Mouse (Mus musculus): Measurements from ENCODE around the gene Phldb2. TPM values are rescaled to one million over a fixed set of nuclear protein-coding genes. Genes with fewer than 3 reads are reported as not detected.

Phldb2 gene
- polyA plus RNA-seq, 1 experiment: 33.0 TPM

GRCm38 (mm10) chr16:45936521-45936920 is 16.9 kb downstream of the Phldb2 start:
- no peaks in the 10 kb centered on the region for H3K27me3 ChIP-seq (ENCODE audit: control insufficient read depth, insufficient read depth, insufficient read length)

GRCm38 (mm10) chr16:45935956-45936483 is 17.4 kb downstream of the Phldb2 start:
- TF ChIP-seq USF1 (IDR thresholded peaks at IDR 0.05; ENCODE audit: low read depth): no peak
- TF ChIP-seq MYOD1 (IDR thresholded peaks at IDR 0.05; ENCODE audit: control insufficient read depth, insufficient read length, low read depth): no peak
- TF ChIP-seq CTCF (IDR thresholded peaks at IDR 0.05; ENCODE audit: control insufficient read depth, insufficient read depth, insufficient read length): no peak
- TF ChIP-seq MYOG (IDR thresholded peaks at IDR 0.05; ENCODE audit: control insufficient read depth, extremely low read depth, insufficient read length): no peak
- no peak for TF ChIP-seq FOSL1 (IDR thresholded peaks at IDR 0.05; ENCODE audit: insufficient read depth, low read length, poor library complexity, severe bottlenecking)
- no peak for TF ChIP-seq CEBPB (IDR thresholded peaks at IDR 0.05; ENCODE audit: low read depth)
- no peak for TF ChIP-seq MAX (IDR thresholded peaks at IDR 0.05)
- Histone ChIP-seq H3K36me3 (ENCODE audit: control insufficient read depth, insufficient read depth) (no peaks in the 10 kb centered on the region), H3K4me3 (ENCODE audit: insufficient read depth, poor library complexity, severe bottlenecking) (no peak overlapping the region), H3K79me2 (ENCODE audit: control insufficient read depth, insufficient read depth) (no peaks in the 10 kb centered on the region), H3ac (ENCODE audit: control insufficient read depth, insufficient read length, low read depth) (no peak overlapping the region), H3K79me3 (ENCODE audit: low read depth) (no peaks in the 10 kb centered on the region), H3K27me3 (ENCODE audit: control insufficient read depth, insufficient read depth, insufficient read length) (no peaks in the 10 kb centered on the region)

More at GRCm38 (mm10) chr16:45936521-45936920, 16.9 kb downstream of the Phldb2 start:
- H3K79me2 ChIP-seq (ENCODE audit: control insufficient read depth, insufficient read depth): no peaks in the 10 kb centered on the region
- no peak overlapping the region for H3ac ChIP-seq (ENCODE audit: control insufficient read depth, insufficient read length, low read depth)
- H3K4me3 ChIP-seq (ENCODE audit: insufficient read depth, poor library complexity, severe bottlenecking): no peak overlapping the region
- no peaks in the 10 kb centered on the region for H3K36me3 ChIP-seq (ENCODE audit: control insufficient read depth, insufficient read depth)
- no peaks in the 10 kb centered on the region for H3K79me3 ChIP-seq (ENCODE audit: low read depth)
- TF ChIP-seq MYOD1 (IDR thresholded peaks at IDR 0.05; ENCODE audit: control insufficient read depth, insufficient read length, low read depth) (no peak), CEBPB (IDR thresholded peaks at IDR 0.05; ENCODE audit: low read depth) (no peak), CTCF (IDR thresholded peaks at IDR 0.05; ENCODE audit: control insufficient read depth, insufficient read depth, insufficient read length) (no peak), USF1 (IDR thresholded peaks at IDR 0.05; ENCODE audit: low read depth) (no peak), FOSL1 (IDR thresholded peaks at IDR 0.05; ENCODE audit: insufficient read depth, low read length, poor library complexity, severe bottlenecking) (no peak), MAX (IDR thresholded peaks at IDR 0.05) (no peak), MYOG (IDR thresholded peaks at IDR 0.05; ENCODE audit: control insufficient read depth, extremely low read depth, insufficient read length) (no peak)

- H3K79me3 ChIP-seq (ENCODE audit: low read depth): no peaks in the 10 kb centered on the region
- H3K79me2 ChIP-seq (ENCODE audit: control insufficient read depth, insufficient read depth): no peaks in the 10 kb centered on the region
- TF ChIP-seq MYOD1 (IDR thresholded peaks at IDR 0.05; ENCODE audit: control insufficient read depth, insufficient read length, low read depth): no peak
- no peak for TF ChIP-seq MYOG (IDR thresholded peaks at IDR 0.05; ENCODE audit: control insufficient read depth, extremely low read depth, insufficient read length)
- no peak for TF ChIP-seq CTCF (IDR thresholded peaks at IDR 0.05; ENCODE audit: control insufficient read depth, insufficient read depth, insufficient read length)
- no peak for TF ChIP-seq USF1 (IDR thresholded peaks at IDR 0.05; ENCODE audit: low read depth)
- H3K36me3 ChIP-seq (ENCODE audit: control insufficient read depth, insufficient read depth): no peaks in the 10 kb centered on the region
- H3K27me3 ChIP-seq (ENCODE audit: control insufficient read depth, insufficient read depth, insufficient read length): no peaks in the 10 kb centered on the region
- no peak overlapping the region for H3ac ChIP-seq (ENCODE audit: control insufficient read depth, insufficient read length, low read depth)
- H3K4me3 ChIP-seq (ENCODE audit: insufficient read depth, poor library complexity, severe bottlenecking): no peak overlapping the region
Measured at GRCm38 (mm10) chr16:45934721-45935407, 18.5 kb downstream of the Phldb2 start.

GRCm38 (mm10) chr16:45930308-45930707 is 23.1 kb downstream of the Phldb2 start:
- Histone ChIP-seq H3K79me2 (ENCODE audit: control insufficient read depth, insufficient read depth) (no peaks in the 10 kb centered on the region), H3K4me3 (ENCODE audit: insufficient read depth, poor library complexity, severe bottlenecking) (no peak overlapping the region), H3ac (ENCODE audit: control insufficient read depth, insufficient read length, low read depth) (no peak overlapping the region), H3K36me3 (ENCODE audit: control insufficient read depth, insufficient read depth) (no peaks in the 10 kb centered on the region), H3K79me3 (ENCODE audit: low read depth) (no peaks in the 10 kb centered on the region), H3K27me3 (ENCODE audit: control insufficient read depth, insufficient read depth, insufficient read length) (no peaks in the 10 kb centered on the region)
- TF ChIP-seq FOSL1 (IDR thresholded peaks at IDR 0.05; ENCODE audit: insufficient read depth, low read length, poor library complexity, severe bottlenecking) (peak; percentile 12), MYOD1 (IDR thresholded peaks at IDR 0.05; ENCODE audit: control insufficient read depth, insufficient read length, low read depth) (peak; percentile 84), MAX (IDR thresholded peaks at IDR 0.05) (no peak), USF1 (IDR thresholded peaks at IDR 0.05; ENCODE audit: low read depth) (no peak), MYOG (IDR thresholded peaks at IDR 0.05; ENCODE audit: control insufficient read depth, extremely low read depth, insufficient read length) (no peak), CEBPB (IDR thresholded peaks at IDR 0.05; ENCODE audit: low read depth) (no peak), CTCF (IDR thresholded peaks at IDR 0.05; ENCODE audit: control insufficient read depth, insufficient read depth, insufficient read length) (no peak)

- Histone ChIP-seq H3K79me2 (ENCODE audit: control insufficient read depth, insufficient read depth) (no peaks in the 10 kb centered on the region), H3K4me3 (ENCODE audit: insufficient read depth, poor library complexity, severe bottlenecking) (no peak overlapping the region), H3K36me3 (ENCODE audit: control insufficient read depth, insufficient read depth) (no peaks in the 10 kb centered on the region), H3K79me3 (ENCODE audit: low read depth) (no peaks in the 10 kb centered on the region), H3ac (ENCODE audit: control insufficient read depth, insufficient read length, low read depth) (no peak overlapping the region), H3K27me3 (ENCODE audit: control insufficient read depth, insufficient read depth, insufficient read length) (no peaks in the 10 kb centered on the region)
- TF ChIP-seq CEBPB (IDR thresholded peaks at IDR 0.05; ENCODE audit: low read depth) (no peak), CTCF (IDR thresholded peaks at IDR 0.05; ENCODE audit: control insufficient read depth, insufficient read depth, insufficient read length) (no peak), USF1 (IDR thresholded peaks at IDR 0.05; ENCODE audit: low read depth) (no peak), MYOG (IDR thresholded peaks at IDR 0.05; ENCODE audit: control insufficient read depth, extremely low read depth, insufficient read length) (no peak), MAX (IDR thresholded peaks at IDR 0.05) (no peak)
Measured at GRCm38 (mm10) chr16:45928090-45928489, 25.3 kb downstream of the Phldb2 start.
